Mouse (Mus musculus): ENCODE results near the gene Fosl1. TPM values are rescaled to one million over a fixed set of nuclear protein-coding genes. Genes with fewer than 3 reads are reported as not detected.
A peak's percentile ranks its signal among the peaks of the same experiment; 100 is the strongest.

The Fosl1 gene
- total RNA-seq, 2 experiments from 2014 or later, result not detected

DNA sequence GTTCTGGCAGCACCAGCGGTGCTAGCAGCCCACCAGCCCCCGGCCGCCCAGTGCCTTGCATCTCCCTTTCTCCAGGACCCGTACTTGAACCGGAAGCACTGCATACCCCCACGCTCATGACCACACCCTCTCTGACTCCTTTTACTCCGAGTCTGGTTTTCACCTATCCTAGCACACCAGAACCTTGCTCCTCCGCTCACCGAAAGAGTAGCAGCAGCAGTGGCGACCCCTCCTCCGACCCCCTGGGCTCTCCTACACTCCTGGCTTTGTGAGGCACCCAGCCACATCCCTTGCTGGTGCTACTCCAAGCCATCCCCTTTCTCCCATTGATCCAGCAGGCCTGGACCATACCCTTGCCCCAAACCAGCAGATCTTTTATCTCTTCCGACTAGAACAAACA is 7.7 kb downstream of the Fosl1 start:
- intact Hi-C loops (cut with DNase I; ENCODE audit: low total_unique reads), result no loop called here
- no peak for DNase-seq

DNA sequence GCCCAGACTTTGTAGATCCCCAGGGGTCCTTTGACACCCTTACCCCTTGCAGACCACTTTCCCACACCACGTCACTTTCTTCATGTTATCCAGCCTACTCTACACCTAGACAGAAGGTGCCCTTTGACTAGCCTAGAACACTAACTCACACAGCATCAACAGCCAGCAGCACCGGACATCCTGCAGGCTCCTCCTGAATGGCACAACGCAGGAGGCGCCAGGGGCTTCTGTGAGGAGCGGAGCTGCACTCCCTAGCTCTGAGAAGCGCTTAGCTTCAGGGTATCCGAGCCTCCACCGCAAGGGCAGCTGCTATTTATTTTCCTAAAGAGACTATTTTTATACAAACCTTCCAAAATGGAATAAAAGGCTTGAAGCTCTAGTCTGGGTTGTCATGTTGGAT is 8.2 kb downstream of the Fosl1 start:
- DNase-seq, result no peak
- intact Hi-C loops (cut with DNase I; ENCODE audit: low total_unique reads), result no loop called here

DNA sequence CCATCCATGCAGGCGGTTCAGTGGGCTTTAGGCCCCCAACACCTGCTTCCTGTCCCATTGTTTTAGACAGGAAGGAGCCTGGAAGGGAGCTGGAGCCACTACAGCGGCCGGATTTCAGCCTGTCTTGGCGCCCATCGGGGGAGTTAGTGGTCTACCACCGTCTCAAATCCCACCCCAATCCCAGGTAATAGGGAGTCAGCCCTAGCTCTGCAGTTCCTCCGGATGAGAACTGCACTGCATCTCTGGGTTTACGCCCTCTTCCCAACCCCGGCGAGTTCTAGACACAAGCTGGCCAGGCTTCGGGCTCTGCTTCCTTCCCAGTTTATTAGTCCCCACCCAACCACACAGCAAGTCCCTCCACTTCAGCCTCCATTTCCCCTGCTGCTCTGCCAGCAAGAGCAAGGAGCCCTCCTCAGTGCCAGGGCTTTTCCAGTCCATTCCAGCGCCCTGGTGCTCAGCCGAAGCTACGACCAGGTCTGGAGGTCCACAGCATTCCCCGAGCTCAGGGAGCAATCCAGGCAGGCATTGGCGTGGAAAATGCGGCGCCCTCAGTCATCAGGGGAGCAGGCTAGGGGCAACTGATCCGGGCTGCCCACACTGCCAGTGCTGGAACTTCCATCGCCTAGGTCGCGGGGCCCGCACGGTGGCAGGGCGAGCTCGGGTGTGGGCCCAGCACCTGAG is 9.0 kb downstream of the Fosl1 start:
- intact Hi-C loops (cut with DNase I; ENCODE audit: low total_unique reads), result no loop called here

DNA sequence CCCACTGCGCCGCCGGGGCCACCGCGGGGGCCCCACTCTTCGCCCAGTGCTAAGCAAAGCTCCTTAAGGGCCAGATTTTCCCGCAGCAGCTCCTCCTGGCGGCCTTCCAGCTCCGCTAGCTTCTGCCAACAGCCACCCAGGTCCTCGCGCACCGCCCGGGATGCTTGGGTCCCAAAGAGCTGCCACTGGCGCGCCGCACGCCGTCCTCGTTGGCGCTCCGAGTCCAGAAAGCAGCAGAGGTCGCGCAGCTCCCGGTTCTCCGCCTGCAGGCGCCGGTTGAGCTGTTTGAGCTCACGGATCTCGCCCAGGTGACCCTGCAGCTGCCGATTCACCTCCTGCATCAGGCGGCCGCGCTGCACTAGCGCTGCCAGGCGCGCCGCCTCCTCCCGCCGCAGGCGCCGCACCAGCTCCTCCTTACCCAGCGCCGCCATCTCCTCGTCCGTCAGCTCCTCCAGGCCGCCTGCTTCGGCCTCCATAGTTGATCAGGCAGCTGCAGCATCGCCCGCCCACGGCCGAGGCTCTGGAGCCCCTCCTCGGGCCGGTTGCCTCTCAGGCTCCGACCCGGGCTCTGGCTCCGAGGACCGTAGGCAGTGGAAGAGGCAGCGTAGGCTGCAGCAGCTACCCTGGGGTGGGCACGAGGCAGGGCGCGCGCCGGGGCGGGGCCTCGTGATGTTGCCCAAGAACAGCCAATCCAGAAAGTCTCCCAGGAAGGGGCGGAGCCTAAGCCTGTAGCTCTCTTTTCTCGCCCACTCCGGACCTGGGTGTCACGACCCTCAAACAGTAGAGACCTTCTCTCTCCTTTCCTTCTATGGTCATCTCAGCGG is 9.8 kb downstream of the Fosl1 start:
- DNase-seq, result peak; percentile 95
- intact Hi-C loops (cut with DNase I; ENCODE audit: low total_unique reads), result no loop called here

More for the DNA sequence above, 9.0 kb downstream of the Fosl1 start:
- no peak for DNase-seq

DNA sequence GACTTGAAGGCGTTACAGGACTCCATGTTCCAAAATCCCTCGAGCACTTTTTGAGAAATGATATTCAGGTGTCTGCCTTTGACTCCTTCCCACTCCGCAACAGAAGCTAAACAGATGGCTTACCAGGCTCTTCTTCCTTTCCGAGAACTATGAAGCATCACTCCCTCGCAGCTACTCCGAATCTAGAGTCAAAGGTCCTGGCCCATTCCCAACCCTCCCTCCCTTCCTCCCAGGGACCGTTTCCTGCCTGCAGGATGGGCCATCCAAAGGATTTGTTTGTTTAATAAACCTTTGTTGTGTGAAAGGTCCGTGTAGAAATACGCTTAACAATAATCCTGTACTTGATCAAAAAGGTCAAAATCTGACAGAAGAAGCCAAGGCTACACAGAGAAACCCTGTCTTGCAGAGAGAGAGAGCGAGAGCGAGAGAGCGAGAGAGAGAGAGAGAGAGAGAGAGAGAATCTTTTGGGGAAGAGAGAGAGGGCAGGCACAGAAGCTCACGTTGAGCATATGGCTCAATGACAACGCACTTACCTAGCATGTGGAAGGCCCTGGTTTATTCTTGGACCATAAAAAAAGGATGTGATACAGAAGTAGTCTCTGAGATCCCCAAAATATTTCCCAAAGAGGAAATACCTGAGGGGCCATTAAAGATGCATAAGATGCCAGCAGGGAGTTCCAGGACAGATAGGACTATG is 10.5 kb downstream of the Fosl1 start, which contains the start of gene Ccdc85b:
TSS of gene Ccdc85b (minus strand) at position 149 of the 697 bp plus-strand sequence.
- DNase-seq, result no peak
- intact Hi-C loops (cut with DNase I; ENCODE audit: low total_unique reads), result no loop called here

DNA sequence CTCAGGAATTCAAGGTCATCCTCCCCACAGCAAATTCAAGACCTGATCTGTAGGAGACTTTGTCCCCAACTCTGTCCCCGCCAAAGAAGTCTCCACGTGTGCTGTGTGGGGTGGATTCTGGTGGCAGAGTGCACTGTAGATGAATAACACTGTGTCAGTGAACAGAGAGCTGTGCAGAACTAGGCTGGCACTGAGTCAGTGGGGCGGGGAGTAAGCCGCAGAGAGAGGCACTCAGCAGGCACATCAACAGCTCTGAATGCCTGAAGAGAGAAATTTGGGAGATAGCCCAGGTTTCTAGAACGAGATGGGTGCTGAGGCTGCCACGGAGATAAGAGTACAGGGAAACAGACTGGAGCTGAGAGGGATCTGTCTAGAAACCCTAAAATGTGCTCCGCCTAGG is 11.7 kb downstream of the Fosl1 start:
- DNase-seq, result no peak
- intact Hi-C loops (cut with DNase I; ENCODE audit: low total_unique reads), result no loop called here

DNA sequence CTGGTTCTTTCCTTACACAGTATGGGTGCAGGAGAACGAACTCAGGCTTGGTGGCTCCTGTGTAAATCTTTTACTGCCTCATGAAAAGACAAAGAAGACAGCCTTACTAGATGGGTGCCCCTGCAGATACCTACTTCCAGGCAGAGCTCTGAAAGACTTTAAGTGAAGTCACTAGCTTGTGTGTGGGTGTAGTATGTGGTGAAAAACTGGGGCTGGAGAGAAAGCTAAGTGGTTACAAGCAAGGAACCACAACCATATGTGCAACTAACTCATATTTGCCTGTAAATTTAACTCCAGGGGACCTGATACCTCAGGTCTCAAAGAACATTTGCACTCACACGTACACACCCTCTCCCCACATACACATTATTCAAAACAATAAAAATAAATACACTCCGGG is 12.5 kb downstream of the Fosl1 start:
- intact Hi-C loops (cut with DNase I; ENCODE audit: low total_unique reads), result no loop called here
- DNase-seq, result no peak

DNA sequence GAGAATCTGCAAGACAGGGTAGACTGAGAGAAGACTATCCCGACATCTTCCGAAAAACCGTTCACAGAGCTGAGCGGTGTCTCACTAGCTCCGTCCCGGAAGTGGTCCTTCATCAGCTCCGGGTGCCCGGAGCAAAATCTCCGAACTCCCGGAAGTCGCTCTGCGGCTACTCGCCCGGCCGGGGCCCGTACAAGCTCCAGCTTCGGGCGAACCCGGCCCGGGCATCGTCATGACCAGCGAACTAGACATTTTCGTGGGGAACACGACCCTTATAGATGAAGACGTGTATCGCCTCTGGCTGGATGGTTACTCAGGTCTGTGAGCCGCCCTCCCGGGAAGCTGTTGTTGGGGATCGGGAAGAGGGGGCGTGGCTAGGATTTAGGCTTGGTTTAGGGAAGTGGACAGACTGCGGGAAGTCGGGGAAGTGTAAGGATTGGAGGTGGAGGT is 13.1 kb downstream of the Fosl1 start, which contains the start of gene Fibp:
TSS of gene Fibp (plus strand) at position 151 of the 447 bp plus-strand sequence.
- DNase-seq, result peak; percentile 89
- intact Hi-C loops (cut with DNase I; ENCODE audit: low total_unique reads), result no loop called here

DNA sequence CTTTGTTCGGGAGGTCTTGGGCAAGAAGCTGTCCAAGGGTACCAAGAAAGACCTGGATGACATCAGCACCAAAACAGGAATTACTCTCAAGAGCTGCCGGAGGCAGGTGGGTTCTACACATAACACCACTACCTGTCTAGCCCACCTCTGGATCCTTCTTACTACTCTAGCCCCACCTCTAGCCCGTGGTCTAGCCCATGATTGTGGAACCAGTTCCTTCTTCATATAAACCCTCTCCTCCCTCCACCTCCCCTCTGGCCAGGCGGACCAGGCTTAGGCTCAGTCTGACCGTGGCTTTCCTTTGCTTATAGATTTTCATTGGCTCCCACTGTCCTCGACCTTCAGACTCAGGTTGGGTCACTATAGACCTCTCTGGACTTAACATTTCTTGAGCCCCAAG is 14.1 kb downstream of the Fosl1 start:
- intact Hi-C loops (cut with DNase I; ENCODE audit: low total_unique reads), result no loop called here
- no peak for DNase-seq

DNA sequence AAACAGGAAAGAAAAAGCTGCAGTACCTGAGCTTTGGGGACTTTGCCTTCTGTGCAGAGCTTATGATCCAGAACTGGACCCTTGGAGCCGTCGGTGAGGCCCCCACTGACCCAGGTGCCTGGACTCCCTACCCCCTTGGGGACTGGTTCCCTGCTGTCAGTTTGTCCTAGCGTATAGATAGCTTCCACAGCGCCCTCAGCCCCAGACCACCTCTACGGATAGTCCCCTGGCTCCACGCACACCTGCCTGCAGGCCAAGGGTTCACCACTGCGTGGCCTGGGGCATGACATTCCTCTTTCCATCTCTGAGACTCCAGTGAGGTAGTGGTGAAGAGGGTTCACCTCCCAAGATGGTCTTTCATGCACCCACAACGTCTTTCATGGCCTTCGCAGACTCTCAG is 15.9 kb downstream of the Fosl1 start:
- intact Hi-C loops (cut with DNase I; ENCODE audit: low total_unique reads), result no loop called here
- no peak for DNase-seq

DNA sequence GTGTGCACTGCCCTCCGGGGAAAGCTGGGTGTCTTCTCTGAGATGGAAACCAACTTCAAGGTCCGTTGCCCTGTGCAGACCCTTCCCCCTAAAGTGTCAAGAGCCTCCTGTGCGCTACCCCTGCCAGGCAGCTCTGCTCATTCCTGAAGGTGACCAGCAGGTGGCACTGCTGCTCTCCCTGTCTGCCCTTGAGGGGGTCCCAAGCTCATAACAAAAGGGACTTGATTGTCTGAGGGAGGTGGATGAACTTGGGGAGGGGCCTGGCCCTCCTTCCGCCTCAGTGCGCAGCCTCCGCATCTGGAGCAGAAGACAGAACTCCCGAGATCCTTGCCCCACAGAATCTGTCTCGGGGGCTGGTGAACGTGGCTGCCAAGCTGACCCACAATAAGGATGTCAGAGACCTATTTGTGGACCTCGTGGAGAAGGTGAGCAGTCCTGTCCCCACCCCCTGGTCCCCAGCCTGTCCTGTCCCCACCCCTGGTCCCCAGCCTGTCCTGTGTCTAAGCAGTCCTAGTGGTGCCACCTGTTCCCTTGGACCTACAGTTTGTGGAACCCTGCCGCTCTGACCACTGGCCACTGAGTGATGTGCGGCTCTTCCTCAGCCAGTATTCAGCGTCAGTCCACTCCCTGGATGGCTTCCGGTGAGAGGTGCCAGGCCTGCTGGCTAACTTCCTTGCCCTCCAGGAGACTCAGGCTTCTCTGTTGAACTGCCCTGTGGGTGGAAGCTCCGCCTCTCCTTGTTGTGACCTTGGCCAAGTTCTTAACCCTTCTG is 16.6 kb downstream of the Fosl1 start:
- intact Hi-C loops (cut with DNase I; ENCODE audit: low total_unique reads), result no loop called here
- DNase-seq, result peak; percentile 51

DNA sequence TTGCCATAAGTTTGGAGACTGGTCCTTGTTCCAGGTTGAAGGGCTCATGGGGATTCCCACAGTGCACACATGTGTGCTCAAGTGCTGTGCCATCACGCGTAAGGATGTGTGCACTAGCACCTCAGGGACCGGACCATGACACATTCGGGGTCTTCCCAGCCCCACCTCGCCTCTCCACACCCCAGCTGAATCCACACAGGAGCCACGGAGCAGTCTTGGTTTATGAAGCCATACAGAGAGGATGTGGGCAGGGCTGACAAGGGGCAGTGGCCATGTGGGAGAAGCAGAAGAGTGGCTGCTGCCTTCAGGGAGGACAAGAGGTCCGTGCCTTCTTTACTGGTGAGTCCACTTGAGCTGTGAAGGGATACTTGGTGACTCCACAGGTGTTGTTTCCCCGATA is 17.7 kb downstream of the Fosl1 start:
- no peak for DNase-seq
- intact Hi-C loops (cut with DNase I; ENCODE audit: low total_unique reads), result no loop called here

DNA sequence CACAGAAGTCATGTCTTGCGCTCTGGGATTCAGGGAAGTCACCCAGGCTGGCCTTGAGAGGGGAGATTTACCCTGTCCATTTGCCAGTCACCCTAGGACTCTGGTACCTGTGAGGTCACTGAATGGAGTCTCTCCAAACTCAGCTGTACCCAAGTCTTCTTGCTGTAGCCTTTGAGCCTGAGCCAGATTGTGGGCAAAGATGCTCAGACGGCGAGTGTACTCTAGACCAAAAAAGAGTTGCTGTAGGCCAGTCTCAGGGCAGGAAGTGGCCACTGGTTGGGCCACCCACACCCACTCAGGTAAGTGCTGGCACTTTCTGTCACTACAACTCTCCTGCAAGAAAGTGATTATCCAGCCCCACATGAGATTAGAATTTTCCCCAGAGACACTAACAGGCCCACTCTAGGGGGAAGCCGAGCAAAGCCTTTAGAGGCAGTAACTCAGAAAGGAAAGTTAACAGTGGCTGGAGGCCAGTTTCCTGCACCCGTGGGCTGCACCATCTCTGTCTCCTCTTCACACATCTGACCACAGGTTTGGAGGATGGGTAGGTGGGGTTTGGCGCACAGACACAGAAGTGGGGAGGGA is 19.7 kb downstream of the Fosl1 start:
- intact Hi-C loops (cut with DNase I; ENCODE audit: low total_unique reads), result no loop called here
- DNase-seq, result no peak

DNA sequence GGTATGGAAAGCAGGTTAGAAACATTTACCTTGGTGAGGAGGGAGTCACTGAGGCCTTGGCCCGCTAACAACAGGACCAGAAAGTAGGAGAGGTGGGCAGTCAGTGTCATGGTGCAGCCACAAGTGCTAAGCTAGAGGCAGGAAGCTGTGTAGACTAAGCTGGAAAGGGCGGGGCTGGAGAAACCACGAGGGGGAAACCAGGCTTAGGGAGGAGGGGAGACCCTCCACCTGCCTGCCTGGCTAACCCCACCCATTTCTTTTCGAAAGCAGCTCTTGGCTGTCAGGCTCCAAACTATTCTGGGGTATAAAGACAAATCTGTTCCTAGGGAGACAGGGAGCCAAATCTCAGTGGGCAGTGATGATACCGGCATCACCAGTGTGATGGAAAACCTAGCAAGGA is 21.0 kb downstream of the Fosl1 start, which contains the start of gene Ctsw:
TSS of gene Ctsw (minus strand) at position 134 of the 400 bp plus-strand sequence.
- DNase-seq, result no peak
- intact Hi-C loops (cut with DNase I; ENCODE audit: low total_unique reads), result no loop called here

DNA sequence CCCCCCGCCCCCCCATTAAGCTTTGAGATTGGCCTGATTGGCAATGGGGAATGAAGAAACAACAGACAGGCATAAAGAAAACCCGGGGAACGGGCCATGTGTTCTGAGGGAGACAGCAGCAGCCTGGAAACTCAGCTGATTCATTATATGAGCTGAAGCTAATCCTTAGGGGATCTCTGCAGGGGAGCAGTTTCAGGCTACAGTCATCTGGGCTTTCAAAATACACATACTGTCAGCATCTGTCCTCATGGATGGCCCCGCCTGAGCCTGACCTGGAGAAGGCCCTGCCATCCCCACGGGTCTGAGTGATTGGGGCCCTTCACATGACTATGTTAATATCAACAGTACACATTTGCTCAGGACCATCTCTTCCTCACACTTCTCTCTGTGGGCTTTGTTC is 24.5 kb downstream of the Fosl1 start:
- intact Hi-C loops (cut with DNase I; ENCODE audit: low total_unique reads), result no loop called here
- DNase-seq, result no peak

DNA sequence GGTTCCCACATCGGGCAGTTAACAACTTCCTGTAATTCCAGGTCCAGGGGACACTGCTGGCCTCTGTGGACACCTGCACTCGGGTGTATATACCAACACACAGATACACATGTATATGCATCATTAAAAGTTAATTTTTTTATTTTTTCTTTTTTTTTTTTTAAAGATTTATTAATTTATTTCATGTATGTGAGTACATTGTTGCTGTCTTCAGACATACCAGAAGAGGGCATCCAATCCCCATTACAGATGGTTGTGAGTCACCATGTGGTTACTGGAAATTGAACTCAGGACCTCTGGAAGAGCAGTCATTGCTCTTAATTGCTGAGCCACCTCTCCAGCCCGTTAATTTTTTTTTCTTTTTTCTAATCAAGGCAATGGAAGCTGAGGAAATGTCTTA is 25.5 kb downstream of the Fosl1 start:
- intact Hi-C loops (cut with DNase I; ENCODE audit: low total_unique reads), result no loop called here

DNA sequence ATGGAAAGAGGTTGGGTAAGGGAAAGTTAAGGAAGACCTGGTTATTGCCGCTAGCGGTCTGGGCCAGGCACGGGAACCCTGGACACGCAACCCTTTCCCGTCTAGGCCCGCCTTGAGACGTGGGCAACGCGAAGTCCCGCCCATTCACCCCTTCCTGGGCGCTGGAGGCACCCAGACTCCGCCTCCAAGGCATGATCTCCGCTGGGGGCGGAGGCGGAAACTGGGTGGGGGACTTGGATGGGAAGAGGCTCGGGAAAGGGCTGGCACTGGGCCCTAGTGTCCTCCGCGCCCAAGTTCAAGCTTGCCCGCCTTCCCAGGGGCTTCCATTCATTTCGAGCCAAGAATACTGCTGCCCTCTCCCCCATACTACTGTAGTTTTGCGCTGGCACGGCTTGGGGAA is 26.4 kb downstream of the Fosl1 start, which contains the start of gene Efemp2:
TSS of gene Efemp2 (plus strand) at position 235 of the 400 bp plus-strand sequence.
- intact Hi-C loops (cut with DNase I; ENCODE audit: low total_unique reads), result no loop called here
- peak; percentile 85 for DNase-seq

More for the DNA sequence above, 25.5 kb downstream of the Fosl1 start:
- DNase-seq, result no peak

DNA sequence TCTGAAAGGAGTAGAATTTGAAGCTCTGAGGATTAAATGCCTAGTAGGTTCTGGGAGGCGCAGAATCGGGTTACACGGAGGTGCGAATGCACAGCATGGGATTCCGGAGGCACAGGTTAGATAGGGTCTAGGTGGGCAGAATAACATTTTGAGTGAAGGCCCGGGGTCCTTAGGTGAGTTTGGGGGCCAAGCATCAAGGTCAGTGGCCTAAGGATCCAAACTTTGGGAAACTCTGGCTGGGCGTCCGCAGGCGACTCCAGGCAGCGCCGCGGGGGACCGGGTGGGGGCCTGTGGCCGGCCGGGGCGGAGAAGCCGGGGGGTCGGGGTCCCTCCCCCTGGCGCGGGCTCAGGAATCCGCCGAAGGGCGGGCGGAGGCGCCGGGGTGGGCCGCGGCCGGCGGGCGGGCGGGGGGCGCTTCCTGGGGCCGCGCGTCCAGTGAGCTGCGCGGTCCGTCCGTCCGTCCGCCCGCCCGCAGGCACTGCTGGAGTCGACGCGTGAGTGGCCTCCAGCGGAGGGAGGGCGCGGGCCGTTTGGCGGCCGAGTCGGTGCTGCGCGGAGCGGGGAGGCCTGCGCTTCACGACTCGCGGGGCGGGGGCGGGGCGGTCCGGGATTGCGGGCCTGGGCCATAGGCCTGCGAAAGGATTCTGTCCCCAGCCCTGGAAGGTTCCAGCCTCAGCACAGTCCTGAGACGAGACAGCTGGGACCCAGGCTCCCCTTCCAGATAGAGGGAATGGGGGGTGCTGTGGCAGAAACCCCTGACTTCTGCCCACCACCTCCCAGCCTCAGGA is 27.1 kb downstream of the Fosl1 start:
- DNase-seq, result peak; percentile 75
- intact Hi-C loops (cut with DNase I; ENCODE audit: low total_unique reads), result no loop called here
